Mouse (Mus musculus): ENCODE data around the gene Irf4.

- TF ChIP-seq EP300 (IDR thresholded peaks at IDR 0.05; ENCODE audit: insufficient read depth, low read depth, low read length) = no peak
- no peak for TF ChIP-seq POLR2A (IDR thresholded peaks at IDR 0.05; ENCODE audit: insufficient read depth, low read length)
- TF ChIP-seq CTCF (IDR thresholded peaks at IDR 0.05; ENCODE audit: low read depth, low read length) = no peak
Observed at GRCm38 (mm10) chr13:30787960-30788359, 38.9 kb downstream of the Irf4 start.

All from ES-Bruce4 (cell line).